Mouse (Mus musculus): ENCODE data around the gene 2410137M14Rik. TPM values are rescaled to one million over a fixed set of nuclear protein-coding genes. Genes with fewer than 3 reads are reported as not detected.
A peak's percentile ranks its signal among the peaks of the same experiment; 100 is the strongest.
"Not testable (repeated sequence)": the region's sequence is repeated elsewhere in the genome, so short reads cannot be mapped to it uniquely, and the experiment has no call there.

The 2410137M14Rik gene
- polyA plus RNA-seq (2015; fragmentation: Nextera tagmentation; extraction: Ambion mirVana) = 0.43 and 0.57 TPM in 2 replicates

- Histone ChIP-seq H3K27ac (no peak within 1 kb of the TSS), H3K9ac (replicated peaks) (no peak within 1 kb of the TSS), H3K36me3 (no peaks in the 10 kb centered on the region), H3K27me3 (peaks cover 16% of the 10 kb centered on the region; the same call in 1 of the 2 replicates), H3K4me1 (replicated peaks) (peaks cover 13% of the 10 kb centered on the region; the same call in 1 of the 2 replicates), H3K4me2 (replicated peaks) (0 out of 2 replicates have a peak within 1 kb of the TSS, but pooled peaks have one; percentile 11), H3K9me3 (no peaks in the 10 kb centered on the region), H3K4me3 (replicated peaks) (no peak within 1 kb of the TSS)
- ATAC-seq = 0 out of 2 replicates have a peak, but pooled peaks have one; percentile 11
- 17% methylated on average over 18 of the region's 18 CpGs for WGBS
Measured at GRCm38 (mm10) chr17:36981221-36981813, at the start of gene 2410137M14Rik. TSS of gene 2410137M14Rik (minus strand) at chr17:36981237.

- Histone ChIP-seq H3K4me3 (replicated peaks) (peak overlapping the region; percentile 38), H3K9ac (replicated peaks) (peak overlapping the region; percentile 64), H3K9me3 (no peaks in the 10 kb centered on the region), H3K36me3 (no peaks in the 10 kb centered on the region), H3K27ac (peak overlapping the region; percentile 98), H3K4me2 (replicated peaks) (peak overlapping the region; percentile 56), H3K27me3 (no peaks in the 10 kb centered on the region), H3K4me1 (replicated peaks) (peaks cover 4% of the 10 kb centered on the region)
- WGBS = 64% methylated on average over 8 of the region's 8 CpGs
- peak; percentile 34 for ATAC-seq
Measured at GRCm38 (mm10) chr17:37029162-37029561, 48.1 kb upstream of the 2410137M14Rik start.

- Histone ChIP-seq H3K9me3 (no peaks in the 10 kb centered on the region), H3K27me3 (no peaks in the 10 kb centered on the region), H3K4me1 (replicated peaks) (peaks cover 4% of the 10 kb centered on the region), H3K4me2 (replicated peaks) (peak overlapping the region; percentile 56), H3K36me3 (no peaks in the 10 kb centered on the region), H3K27ac (peak overlapping the region; percentile 98), H3K4me3 (replicated peaks) (peak overlapping the region; percentile 38), H3K9ac (replicated peaks) (peak overlapping the region; percentile 64)
- peak; percentile 99 for ATAC-seq
- WGBS = 0% methylated on average over 14 of the region's 14 CpGs
Measured at GRCm38 (mm10) chr17:37028683-37029120, 47.7 kb upstream of the 2410137M14Rik start.

GRCm38 (mm10) chr17:37028212-37028611, 47.2 kb upstream of the 2410137M14Rik start:
- H3K36me3 ChIP-seq = no peaks in the 10 kb centered on the region
- peak overlapping the region; percentile 56 for H3K4me2 ChIP-seq (replicated peaks)
- H3K9me3 ChIP-seq = no peaks in the 10 kb centered on the region
- ATAC-seq = no peak
- peaks cover 4% of the 10 kb centered on the region for H3K4me1 ChIP-seq (replicated peaks)
- 3% methylated on average over 10 of the region's 10 CpGs for WGBS
- peak overlapping the region; percentile 64 for H3K9ac ChIP-seq (replicated peaks)
- no peaks in the 10 kb centered on the region for H3K27me3 ChIP-seq
- H3K27ac ChIP-seq = peak overlapping the region; percentile 98
- H3K4me3 ChIP-seq (replicated peaks) = peak overlapping the region; percentile 38

- Histone ChIP-seq H3K27me3 (no peaks in the 10 kb centered on the region), H3K9me3 (no peaks in the 10 kb centered on the region), H3K4me2 (replicated peaks) (no peak overlapping the region), H3K4me1 (replicated peaks) (peaks cover 4% of the 10 kb centered on the region), H3K27ac (peak overlapping the region; percentile 98), H3K4me3 (replicated peaks) (no peak overlapping the region), H3K9ac (replicated peaks) (no peak overlapping the region), H3K36me3 (no peaks in the 10 kb centered on the region)
- no peak for ATAC-seq
- 92% methylated on average over 4 of the region's 4 CpGs for WGBS
Measured at GRCm38 (mm10) chr17:37027486-37027885, 46.4 kb upstream of the 2410137M14Rik start.

- H3K36me3 ChIP-seq = no peaks in the 10 kb centered on the region
- H3K9me3 ChIP-seq = no peaks in the 10 kb centered on the region
- ATAC-seq = no peak
- H3K4me3 ChIP-seq (replicated peaks) = no peak overlapping the region
- WGBS = 56% methylated on average over 2 of the region's 2 CpGs
- peaks cover 4% of the 10 kb centered on the region for H3K4me1 ChIP-seq (replicated peaks)
- no peak overlapping the region for H3K27ac ChIP-seq
- H3K4me2 ChIP-seq (replicated peaks) = no peak overlapping the region
- H3K27me3 ChIP-seq = no peaks in the 10 kb centered on the region
- no peak overlapping the region for H3K9ac ChIP-seq (replicated peaks)
Measured at GRCm38 (mm10) chr17:37026425-37026824, 45.4 kb upstream of the 2410137M14Rik start.

GRCm38 (mm10) chr17:37022628-37023576, 41.9 kb upstream of the 2410137M14Rik start, which contains the start of gene Mog:
TSS of gene Mog (minus strand) at chr17:37023398.
- no peaks in the 10 kb centered on the region for H3K36me3 ChIP-seq
- no peak within 1 kb of the TSS for H3K27ac ChIP-seq
- H3K4me2 ChIP-seq (replicated peaks) = no peak within 1 kb of the TSS
- no peaks in the 10 kb centered on the region for H3K27me3 ChIP-seq
- H3K4me3 ChIP-seq (replicated peaks) = no peak within 1 kb of the TSS
- ATAC-seq = no peak
- H3K9me3 ChIP-seq = no peaks in the 10 kb centered on the region
- 73% methylated on average over 9 of the region's 9 CpGs for WGBS
- H3K9ac ChIP-seq (replicated peaks) = no peak within 1 kb of the TSS
- H3K4me1 ChIP-seq (replicated peaks) = peaks cover 3% of the 10 kb centered on the region; the same call in 1 of the 2 replicates

GRCm38 (mm10) chr17:37019242-37019641, 38.2 kb upstream of the 2410137M14Rik start:
- H3K27me3 ChIP-seq; H3K9me3 ChIP-seq; ATAC-seq; H3K9ac ChIP-seq (replicated peaks); H3K4me2 ChIP-seq (replicated peaks); H3K4me1 ChIP-seq (replicated peaks); H3K27ac ChIP-seq; H3K36me3 ChIP-seq; H3K4me3 ChIP-seq (replicated peaks): not testable (repeated sequence)
- 95% methylated on average over 5 of the region's 5 CpGs for WGBS

GRCm38 (mm10) chr17:37018328-37018727, 37.3 kb upstream of the 2410137M14Rik start:
- H3K4me3 ChIP-seq (replicated peaks) = no peak overlapping the region
- 76% methylated on average over 3 of the region's 3 CpGs for WGBS

GRCm38 (mm10) chr17:37016333-37016732, 35.3 kb upstream of the 2410137M14Rik start:
- Histone ChIP-seq H3K4me1 (replicated peaks) (peaks cover 8% of the 10 kb centered on the region; the same call in 1 of the 2 replicates), H3K36me3 (peaks cover 10% of the 10 kb centered on the region), H3K27me3 (no peaks in the 10 kb centered on the region), H3K9me3 (no peaks in the 10 kb centered on the region), H3K4me3 (replicated peaks) (no peak overlapping the region), H3K9ac (replicated peaks) (no peak overlapping the region), H3K4me2 (replicated peaks) (no peak overlapping the region), H3K27ac (no peak overlapping the region)
- no peak for ATAC-seq

More at GRCm38 (mm10) chr17:37018328-37018727, 37.3 kb upstream of the 2410137M14Rik start:
- H3K27ac ChIP-seq = no peak overlapping the region
- H3K4me1 ChIP-seq (replicated peaks) = no peaks in the 10 kb centered on the region
- no peaks in the 10 kb centered on the region for H3K9me3 ChIP-seq
- H3K27me3 ChIP-seq = no peaks in the 10 kb centered on the region
- no peaks in the 10 kb centered on the region; the same call in 1 of the 2 replicates for H3K36me3 ChIP-seq
- H3K9ac ChIP-seq (replicated peaks) = no peak overlapping the region
- no peak for ATAC-seq
- no peak overlapping the region for H3K4me2 ChIP-seq (replicated peaks)

GRCm38 (mm10) chr17:37012141-37012540, 31.1 kb upstream of the 2410137M14Rik start:
- Histone ChIP-seq H3K27me3 (no peaks in the 10 kb centered on the region), H3K4me3 (replicated peaks) (no peak overlapping the region), H3K36me3 (peaks cover 52% of the 10 kb centered on the region), H3K27ac (no peak overlapping the region), H3K4me1 (replicated peaks) (peaks cover 13% of the 10 kb centered on the region; the same call in 1 of the 2 replicates), H3K4me2 (replicated peaks) (no peak overlapping the region), H3K9me3 (no peaks in the 10 kb centered on the region), H3K9ac (replicated peaks) (no peak overlapping the region)
- no peak for ATAC-seq
- whole genome bisulfite sequencing = 79% methylated on average over 5 of the region's 5 CpGs

- Histone ChIP-seq H3K9me3 (no peaks in the 10 kb centered on the region), H3K36me3 (peaks cover 56% of the 10 kb centered on the region), H3K27me3 (no peaks in the 10 kb centered on the region), H3K9ac (replicated peaks) (no peak overlapping the region), H3K4me2 (replicated peaks) (no peak overlapping the region), H3K4me1 (replicated peaks) (peaks cover 13% of the 10 kb centered on the region; the same call in 1 of the 2 replicates), H3K27ac (no peak overlapping the region), H3K4me3 (replicated peaks) (no peak overlapping the region)
- no peak for ATAC-seq
- WGBS = 82% methylated on average over 3 of the region's 3 CpGs
Measured at GRCm38 (mm10) chr17:37011719-37012118, 30.7 kb upstream of the 2410137M14Rik start.

Measured in midbrain, embryonic 13.5 days (tissue).